Mouse (Mus musculus): ENCODE results near the gene Hsdl2. TPM values are rescaled to one million over a fixed set of nuclear protein-coding genes. Genes with fewer than 3 reads are reported as not detected.

The Hsdl2 gene
- total and polyA plus RNA-seq, 2 experiments from 2014 or later, result 117 to 262 TPM

GRCm38 (mm10) chr4:59549175-59549976 lies 32.0 kb upstream of the Hsdl2 start, which contains the start of gene Ptbp3:
Ptbp3 (minus strand) TSS chr4:59549364.
- H3K4me1 ChIP-seq (ENCODE audit: control insufficient read depth, insufficient read depth), result 0 out of 2 replicates have a peak, but pooled peaks cover 10% of the 10 kb centered on the region
- H3K4me3 ChIP-seq (ENCODE audit: low read depth, low read length), result peak within 1 kb of the TSS; percentile 87
- no peaks in the 10 kb centered on the region for H3K9me3 ChIP-seq (replicated peaks; ENCODE audit: control insufficient read depth, low read length)
- H3K27ac ChIP-seq (ENCODE audit: low read depth), result peak within 1 kb of the TSS; percentile 96
- WGBS, result 1% methylated on average over 64 of the region's 83 CpGs
- H3K4me2 ChIP-seq (ENCODE audit: low read depth, low read length), result peak within 1 kb of the TSS; percentile 94
- no peaks in the 10 kb centered on the region for H3K36me3 ChIP-seq (replicated peaks; ENCODE audit: control insufficient read depth, insufficient read depth, low read length)
- H3K9ac ChIP-seq (replicated peaks; ENCODE audit: low read depth, low read length), result peak within 1 kb of the TSS; percentile 90
- TF ChIP-seq EP300 (IDR thresholded peaks at IDR 0.05; ENCODE audit: low read depth), result peak; percentile 45; the same call in 1 of the 2 replicates
- no peak for TF ChIP-seq CTCF (IDR thresholded peaks at IDR 0.05; ENCODE audit: low read depth)
- DNase-seq (ENCODE audit: low spot score), result peak; percentile 95
- H3K27me3 ChIP-seq (ENCODE audit: control insufficient read depth, insufficient read depth, low read length), result no peaks in the 10 kb centered on the region
- peak; percentile 92 for ATAC-seq (ENCODE audit: insufficient read depth, low read depth)

- no peak for ATAC-seq (ENCODE audit: insufficient read depth, low read depth)
- H3K4me3 ChIP-seq (ENCODE audit: low read depth, low read length), result peak overlapping the region; percentile 87
- 0 out of 2 replicates have a peak, but pooled peaks cover 5% of the 10 kb centered on the region for H3K4me1 ChIP-seq (ENCODE audit: control insufficient read depth, insufficient read depth)
- TF ChIP-seq EP300 (IDR thresholded peaks at IDR 0.05; ENCODE audit: low read depth) (no peak), CTCF (IDR thresholded peaks at IDR 0.05; ENCODE audit: low read depth) (no peak)
- peak overlapping the region; percentile 90 for H3K9ac ChIP-seq (replicated peaks; ENCODE audit: low read depth, low read length)
- H3K27ac ChIP-seq (ENCODE audit: low read depth), result peak overlapping the region; percentile 91
- H3K36me3 ChIP-seq (replicated peaks; ENCODE audit: control insufficient read depth, insufficient read depth, low read length), result no peaks in the 10 kb centered on the region
- no peaks in the 10 kb centered on the region for H3K27me3 ChIP-seq (ENCODE audit: control insufficient read depth, insufficient read depth, low read length)
- 39% methylated on average over 11 of the region's 11 CpGs for WGBS
- DNase-seq (ENCODE audit: low spot score), result no peak
- H3K9me3 ChIP-seq (replicated peaks; ENCODE audit: control insufficient read depth, low read length), result no peaks in the 10 kb centered on the region
- peak overlapping the region; percentile 94 for H3K4me2 ChIP-seq (ENCODE audit: low read depth, low read length)
Observed at GRCm38 (mm10) chr4:59549977-59550560, 31.3 kb upstream of the Hsdl2 start.

GRCm38 (mm10) chr4:59551901-59552300 lies 29.5 kb upstream of the Hsdl2 start:
- Histone ChIP-seq H3K4me1 (ENCODE audit: control insufficient read depth, insufficient read depth) (no peaks in the 10 kb centered on the region), H3K9me3 (replicated peaks; ENCODE audit: control insufficient read depth, low read length) (no peaks in the 10 kb centered on the region), H3K27ac (ENCODE audit: low read depth) (no peak overlapping the region), H3K4me2 (ENCODE audit: low read depth, low read length) (no peak overlapping the region), H3K27me3 (ENCODE audit: control insufficient read depth, insufficient read depth, low read length) (no peaks in the 10 kb centered on the region), H3K4me3 (ENCODE audit: low read depth, low read length) (no peak overlapping the region), H3K36me3 (replicated peaks; ENCODE audit: control insufficient read depth, insufficient read depth, low read length) (no peaks in the 10 kb centered on the region), H3K9ac (replicated peaks; ENCODE audit: low read depth, low read length) (no peak overlapping the region)
- DNase-seq (ENCODE audit: low spot score) (no peak), ATAC-seq (ENCODE audit: insufficient read depth, low read depth) (no peak)
- no peak for TF ChIP-seq CTCF (IDR thresholded peaks at IDR 0.05; ENCODE audit: low read depth)
- TF ChIP-seq EP300 (IDR thresholded peaks at IDR 0.05; ENCODE audit: low read depth), result no peak
- 82% methylated on average over 1 of the region's 1 CpGs for WGBS

- no peak overlapping the region for H3K27ac ChIP-seq (ENCODE audit: low read depth)
- no peak overlapping the region for H3K4me3 ChIP-seq (ENCODE audit: low read depth, low read length)
- no peak overlapping the region for H3K9ac ChIP-seq (replicated peaks; ENCODE audit: low read depth, low read length)
- TF ChIP-seq CTCF (IDR thresholded peaks at IDR 0.05; ENCODE audit: low read depth) (no peak), EP300 (IDR thresholded peaks at IDR 0.05; ENCODE audit: low read depth) (no peak)
- WGBS, result 91% methylated on average over 5 of the region's 5 CpGs
- H3K27me3 ChIP-seq (ENCODE audit: control insufficient read depth, insufficient read depth, low read length), result no peaks in the 10 kb centered on the region
- ATAC-seq (ENCODE audit: insufficient read depth, low read depth) (no peak), DNase-seq (ENCODE audit: low spot score) (no peak)
- H3K36me3 ChIP-seq (replicated peaks; ENCODE audit: control insufficient read depth, insufficient read depth, low read length), result no peaks in the 10 kb centered on the region
- H3K4me1 ChIP-seq (ENCODE audit: control insufficient read depth, insufficient read depth), result no peaks in the 10 kb centered on the region
- H3K9me3 ChIP-seq (replicated peaks; ENCODE audit: control insufficient read depth, low read length), result no peaks in the 10 kb centered on the region
- H3K4me2 ChIP-seq (ENCODE audit: low read depth, low read length), result no peak overlapping the region
Observed at GRCm38 (mm10) chr4:59552835-59553234, 28.5 kb upstream of the Hsdl2 start.

GRCm38 (mm10) chr4:59553576-59553975 lies 27.8 kb upstream of the Hsdl2 start:
- TF ChIP-seq CTCF (IDR thresholded peaks at IDR 0.05; ENCODE audit: low read depth), result no peak
- TF ChIP-seq EP300 (IDR thresholded peaks at IDR 0.05; ENCODE audit: low read depth), result no peak
- WGBS, result 57% methylated on average over 3 of the region's 3 CpGs
- Histone ChIP-seq H3K9ac (replicated peaks; ENCODE audit: low read depth, low read length) (no peak overlapping the region), H3K36me3 (replicated peaks; ENCODE audit: control insufficient read depth, insufficient read depth, low read length) (no peaks in the 10 kb centered on the region), H3K27ac (ENCODE audit: low read depth) (no peak overlapping the region), H3K4me2 (ENCODE audit: low read depth, low read length) (no peak overlapping the region), H3K27me3 (ENCODE audit: control insufficient read depth, insufficient read depth, low read length) (no peaks in the 10 kb centered on the region), H3K9me3 (replicated peaks; ENCODE audit: control insufficient read depth, low read length) (no peaks in the 10 kb centered on the region), H3K4me1 (ENCODE audit: control insufficient read depth, insufficient read depth) (no peaks in the 10 kb centered on the region), H3K4me3 (ENCODE audit: low read depth, low read length) (no peak overlapping the region)
- ATAC-seq (ENCODE audit: insufficient read depth, low read depth) (no peak), DNase-seq (ENCODE audit: low spot score) (no peak)
